ENCODE assay signal across 13 mouse cellular contexts in the genomic region with DNA sequence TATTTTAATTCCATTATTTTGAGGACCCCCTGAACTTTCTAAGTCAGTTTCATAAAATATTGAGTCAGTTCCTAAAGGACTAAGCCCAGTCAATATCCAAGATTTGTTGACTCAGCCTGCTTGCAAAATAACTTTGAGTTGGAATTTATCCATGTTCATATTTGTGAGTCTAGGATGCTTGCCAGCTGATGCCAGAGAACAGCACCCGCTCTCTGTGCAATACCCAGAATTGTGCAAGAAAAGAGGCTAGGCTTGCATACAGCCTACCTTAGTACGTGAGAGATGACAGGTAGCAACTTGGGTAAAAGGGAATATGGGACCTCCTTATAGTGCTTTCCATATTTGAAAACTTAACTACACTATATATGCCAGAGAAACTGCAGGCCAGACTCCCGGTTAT.
A peak's percentile ranks its signal among the peaks of the same experiment; 100 is the strongest.
DNase-seq lines count a peak whose midpoint lies in the region; ATAC-seq lines count a peak whose summit lies in the region.
"Had no signal": no experiment of that assay in that cellular context is flagged by ENCODE, and none has a peak within 500 bp of the region (broad histone marks: within the 10 kb centered on the region; RNA-seq: fewer than 3 reads in every experiment).

No protein-coding gene starts in this region.

- no peak overlapping the region for H3K9ac ChIP-seq in liver, embryonic 16.5 days (ENCODE audit: low read depth, low read length)
- H3K9ac ChIP-seq: liver, embryonic 13.5 days; stomach, embryonic 15.5 days had no signal

- ATAC-seq in liver, embryonic 16.5 days (ENCODE audit: low read depth) = peak; percentile 85
- ATAC-seq: CD4-positive, CD25-positive, alpha-beta regulatory T cell, adult 4 months had no signal

- peak; percentile 85 for DNase-seq in cerebellum, adult 9-10 months
- no peak for DNase-seq in cerebellum, adult 8-10 months
- no peak for DNase-seq in liver
- DNase-seq in lung, adult 18-20 months = peak; percentile 50 to 76
- no peak for DNase-seq in embryo, embryonic 9.5 days (ENCODE audit: extremely low spot score)
- no peak for DNase-seq in ovary, postnatal 10 days (ENCODE audit: low spot score)
- DNase-seq: kidney, postnatal 14 days; liver, embryonic 13.5 days; thymus, postnatal 36 days had no signal

- H3K27me3 ChIP-seq in liver, embryonic 16.5 days (ENCODE audit: control insufficient read depth, insufficient read depth, low read depth, low read length) = no peaks in the 10 kb centered on the region
- H3K27me3 ChIP-seq: stomach, embryonic 15.5 days had no signal

- H3K27ac ChIP-seq in liver, embryonic 16.5 days (ENCODE audit: low read length) = no peak overlapping the region
- H3K27ac ChIP-seq: liver, embryonic 13.5 days; stomach, embryonic 15.5 days had no signal

- H3K4me2 ChIP-seq in liver, embryonic 16.5 days (ENCODE audit: low read depth, low read length) = no peak overlapping the region
- H3K4me2 ChIP-seq: liver, embryonic 13.5 days; midbrain, embryonic 11.5 days; stomach, embryonic 15.5 days had no signal

- no peaks in the 10 kb centered on the region for H3K9me3 ChIP-seq in liver, embryonic 16.5 days (replicated peaks; ENCODE audit: control insufficient read depth, low read length)
- H3K9me3 ChIP-seq: liver, embryonic 13.5 days; stomach, embryonic 15.5 days had no signal

- no peaks in the 10 kb centered on the region for H3K36me3 ChIP-seq in liver, embryonic 16.5 days (ENCODE audit: control insufficient read depth, insufficient read depth)
- H3K36me3 ChIP-seq: liver, embryonic 13.5 days; stomach, embryonic 15.5 days had no signal

- no peaks in the 10 kb centered on the region for H3K4me1 ChIP-seq in liver, embryonic 16.5 days (ENCODE audit: control insufficient read depth, low read depth, low read length)
- H3K4me1 ChIP-seq: liver, embryonic 13.5 days had no signal

- WGBS in liver, embryonic 16.5 days (ENCODE audit: insufficient replicate concordance) = 62% methylated on average over 3 of the region's 3 CpGs

- no peak overlapping the region for H3K4me3 ChIP-seq in liver, embryonic 16.5 days (ENCODE audit: low read depth, low read length)
- H3K4me3 ChIP-seq: liver, embryonic 13.5 days; stomach, embryonic 15.5 days had no signal

Comparison
In these comparisons a context has a peak if more than half of its experiments do, and no peak if none do; other contexts are left out.
1. DNase-seq: peak in cerebellum, adult 9-10 months (single experiment) and lung, adult 18-20 months (2 of 2); none in cerebellum, adult 8-10 months (single experiment), liver (single experiment), embryo, embryonic 9.5 days (single experiment) and ovary, postnatal 10 days (single experiment).